Mouse (Mus musculus): ENCODE measurements around the gene Lcn9. TPM values are rescaled to one million over a fixed set of nuclear protein-coding genes. Genes with fewer than 3 reads are reported as not detected.

The Lcn9 gene
- polyA plus RNA-seq, 1 experiment from 2014 or later: not detected

GRCm38 (mm10) chr2:25859891-25860290 lies 36.9 kb downstream of the Lcn9 start:
- no peak overlapping the region for H3K4me3 ChIP-seq (ENCODE audit: low read depth, low read length)
- H3K9me3 ChIP-seq (ENCODE audit: control insufficient read depth, low read length): no peaks in the 10 kb centered on the region
- H3K36me3 ChIP-seq (ENCODE audit: control insufficient read depth, insufficient read depth, low read length): no peaks in the 10 kb centered on the region
- WGBS: 91% methylated on average over 3 of the region's 3 CpGs
- DNase-seq (ENCODE audit: low spot score) (no peak), ATAC-seq (ENCODE audit: low FRiP score) (no peak)
- H3K27ac ChIP-seq (ENCODE audit: low read depth, low read length): no peak overlapping the region
- H3K4me2 ChIP-seq (replicated peaks; ENCODE audit: low read depth, low read length): no peak overlapping the region
- peaks cover 9% of the 10 kb centered on the region; the same call in 1 of the 2 replicates for H3K27me3 ChIP-seq (ENCODE audit: control insufficient read depth, insufficient read depth, low read length)
- no peak overlapping the region for H3K9ac ChIP-seq (ENCODE audit: low read depth, low read length)
- H3K4me1 ChIP-seq (replicated peaks; ENCODE audit: control insufficient read depth, insufficient read depth, low read length): no peaks in the 10 kb centered on the region

- no peak overlapping the region for H3K4me3 ChIP-seq (ENCODE audit: low read depth, low read length)
Observed at GRCm38 (mm10) chr2:25862038-25862437, 39.1 kb downstream of the Lcn9 start.

GRCm38 (mm10) chr2:25862696-25863270 lies 39.8 kb downstream of the Lcn9 start:
- Histone ChIP-seq H3K27me3 (ENCODE audit: control insufficient read depth, insufficient read depth, low read length) (peaks cover 15% of the 10 kb centered on the region; the same call in 1 of the 2 replicates), H3K9me3 (ENCODE audit: control insufficient read depth, low read length) (no peaks in the 10 kb centered on the region), H3K36me3 (ENCODE audit: control insufficient read depth, insufficient read depth, low read length) (no peaks in the 10 kb centered on the region), H3K4me3 (ENCODE audit: low read depth, low read length) (no peak overlapping the region), H3K9ac (ENCODE audit: low read depth, low read length) (no peak overlapping the region), H3K4me1 (replicated peaks; ENCODE audit: control insufficient read depth, insufficient read depth, low read length) (no peaks in the 10 kb centered on the region), H3K4me2 (replicated peaks; ENCODE audit: low read depth, low read length) (no peak overlapping the region), H3K27ac (ENCODE audit: low read depth, low read length) (no peak overlapping the region)
- no peak for ATAC-seq (ENCODE audit: low FRiP score)
- DNase-seq (ENCODE audit: low spot score): no peak
- WGBS: 70% methylated on average over 5 of the region's 5 CpGs

More at GRCm38 (mm10) chr2:25862038-25862437, 39.1 kb downstream of the Lcn9 start:
- Histone ChIP-seq H3K4me1 (replicated peaks; ENCODE audit: control insufficient read depth, insufficient read depth, low read length) (no peaks in the 10 kb centered on the region), H3K9ac (ENCODE audit: low read depth, low read length) (no peak overlapping the region), H3K36me3 (ENCODE audit: control insufficient read depth, insufficient read depth, low read length) (no peaks in the 10 kb centered on the region), H3K27ac (ENCODE audit: low read depth, low read length) (no peak overlapping the region), H3K4me2 (replicated peaks; ENCODE audit: low read depth, low read length) (no peak overlapping the region), H3K27me3 (ENCODE audit: control insufficient read depth, insufficient read depth, low read length) (peaks cover 15% of the 10 kb centered on the region; the same call in 1 of the 2 replicates), H3K9me3 (ENCODE audit: control insufficient read depth, low read length) (no peaks in the 10 kb centered on the region)
- DNase-seq (ENCODE audit: low spot score): no peak
- WGBS: 84% methylated on average over 2 of the region's 2 CpGs
- ATAC-seq (ENCODE audit: low FRiP score): no peak

- H3K4me3 ChIP-seq (ENCODE audit: low read depth, low read length): peak within 1 kb of the TSS; percentile 48
- no peaks in the 10 kb centered on the region for H3K4me1 ChIP-seq (replicated peaks; ENCODE audit: control insufficient read depth, insufficient read depth, low read length)
- DNase-seq (ENCODE audit: low spot score) (peak; percentile 55), ATAC-seq (ENCODE audit: low FRiP score) (0 out of 2 replicates have a peak, but pooled peaks have one; percentile 35)
- peaks cover 15% of the 10 kb centered on the region; the same call in 1 of the 2 replicates for H3K27me3 ChIP-seq (ENCODE audit: control insufficient read depth, insufficient read depth, low read length)
- H3K36me3 ChIP-seq (ENCODE audit: control insufficient read depth, insufficient read depth, low read length): no peaks in the 10 kb centered on the region
- peak within 1 kb of the TSS; percentile 98 for H3K4me2 ChIP-seq (replicated peaks; ENCODE audit: low read depth, low read length)
- H3K9ac ChIP-seq (ENCODE audit: low read depth, low read length): no peak within 1 kb of the TSS
- no peaks in the 10 kb centered on the region for H3K9me3 ChIP-seq (ENCODE audit: control insufficient read depth, low read length)
- no peak within 1 kb of the TSS for H3K27ac ChIP-seq (ENCODE audit: low read depth, low read length)
- WGBS: under 1% methylated on average over 30 of the region's 53 CpGs
Observed at GRCm38 (mm10) chr2:25863337-25864131, 40.6 kb downstream of the Lcn9 start, which contains the start of gene Kcnt1. Gene Kcnt1, plus strand, starts transcription at chr2:25863734.

- no peaks in the 10 kb centered on the region for H3K9me3 ChIP-seq (ENCODE audit: control insufficient read depth, low read length)
- peak overlapping the region; percentile 98 for H3K4me2 ChIP-seq (replicated peaks; ENCODE audit: low read depth, low read length)
- H3K9ac ChIP-seq (ENCODE audit: low read depth, low read length): no peak overlapping the region
- peak overlapping the region; percentile 48 for H3K4me3 ChIP-seq (ENCODE audit: low read depth, low read length)
- no peaks in the 10 kb centered on the region for H3K36me3 ChIP-seq (ENCODE audit: control insufficient read depth, insufficient read depth, low read length)
- no peak for ATAC-seq (ENCODE audit: low FRiP score)
- WGBS: 6% methylated on average over 18 of the region's 18 CpGs
- no peak overlapping the region for H3K27ac ChIP-seq (ENCODE audit: low read depth, low read length)
- H3K27me3 ChIP-seq (ENCODE audit: control insufficient read depth, insufficient read depth, low read length): peaks cover 15% of the 10 kb centered on the region; the same call in 1 of the 2 replicates
- peak; percentile 37 for DNase-seq (ENCODE audit: low spot score)
- no peaks in the 10 kb centered on the region for H3K4me1 ChIP-seq (replicated peaks; ENCODE audit: control insufficient read depth, insufficient read depth, low read length)
Observed at GRCm38 (mm10) chr2:25864230-25864629, 41.3 kb downstream of the Lcn9 start.

- Histone ChIP-seq H3K27ac (ENCODE audit: low read depth, low read length) (no peak overlapping the region), H3K27me3 (ENCODE audit: control insufficient read depth, insufficient read depth, low read length) (peaks cover 15% of the 10 kb centered on the region; the same call in 1 of the 2 replicates)
Observed at GRCm38 (mm10) chr2:25865412-25865811, 42.5 kb downstream of the Lcn9 start.

GRCm38 (mm10) chr2:25866656-25867055 lies 43.7 kb downstream of the Lcn9 start:
- peaks cover 15% of the 10 kb centered on the region; the same call in 1 of the 2 replicates for H3K27me3 ChIP-seq (ENCODE audit: control insufficient read depth, insufficient read depth, low read length)
- 64% methylated on average over 5 of the region's 5 CpGs for WGBS
- ATAC-seq (ENCODE audit: low FRiP score) (no peak), DNase-seq (ENCODE audit: low spot score) (no peak)
- no peaks in the 10 kb centered on the region for H3K9me3 ChIP-seq (ENCODE audit: control insufficient read depth, low read length)
- no peaks in the 10 kb centered on the region for H3K36me3 ChIP-seq (ENCODE audit: control insufficient read depth, insufficient read depth, low read length)
- no peak overlapping the region for H3K4me3 ChIP-seq (ENCODE audit: low read depth, low read length)
- H3K4me2 ChIP-seq (replicated peaks; ENCODE audit: low read depth, low read length): no peak overlapping the region
- H3K9ac ChIP-seq (ENCODE audit: low read depth, low read length): no peak overlapping the region
- no peak overlapping the region for H3K27ac ChIP-seq (ENCODE audit: low read depth, low read length)
- H3K4me1 ChIP-seq (replicated peaks; ENCODE audit: control insufficient read depth, insufficient read depth, low read length): no peaks in the 10 kb centered on the region

More at GRCm38 (mm10) chr2:25865412-25865811, 42.5 kb downstream of the Lcn9 start:
- no peaks in the 10 kb centered on the region for H3K36me3 ChIP-seq (ENCODE audit: control insufficient read depth, insufficient read depth, low read length)
- H3K4me2 ChIP-seq (replicated peaks; ENCODE audit: low read depth, low read length): no peak overlapping the region
- no peak overlapping the region for H3K9ac ChIP-seq (ENCODE audit: low read depth, low read length)
- peak; percentile 25 for DNase-seq (ENCODE audit: low spot score)
- no peak overlapping the region for H3K4me3 ChIP-seq (ENCODE audit: low read depth, low read length)
- no peak for ATAC-seq (ENCODE audit: low FRiP score)
- no peaks in the 10 kb centered on the region for H3K9me3 ChIP-seq (ENCODE audit: control insufficient read depth, low read length)
- 21% methylated on average over 4 of the region's 4 CpGs for WGBS
- no peaks in the 10 kb centered on the region for H3K4me1 ChIP-seq (replicated peaks; ENCODE audit: control insufficient read depth, insufficient read depth, low read length)
